Mouse (Mus musculus): Measurements from ENCODE around the gene Lgals3.

- TF ChIP-seq EP300 (IDR thresholded peaks at IDR 0.05; ENCODE audit: low read length) (no peak), MYC (IDR thresholded peaks at IDR 0.05; ENCODE audit: low read depth, low read length) (no peak), USF1 (IDR thresholded peaks at IDR 0.05; ENCODE audit: low read depth, low read length) (no peak)
Measured at GRCm38 (mm10) chr14:47402735-47403134, 35.2 kb downstream of the Lgals3 start.

Measured in CH12.LX (cell line).